In the genomic region with DNA sequence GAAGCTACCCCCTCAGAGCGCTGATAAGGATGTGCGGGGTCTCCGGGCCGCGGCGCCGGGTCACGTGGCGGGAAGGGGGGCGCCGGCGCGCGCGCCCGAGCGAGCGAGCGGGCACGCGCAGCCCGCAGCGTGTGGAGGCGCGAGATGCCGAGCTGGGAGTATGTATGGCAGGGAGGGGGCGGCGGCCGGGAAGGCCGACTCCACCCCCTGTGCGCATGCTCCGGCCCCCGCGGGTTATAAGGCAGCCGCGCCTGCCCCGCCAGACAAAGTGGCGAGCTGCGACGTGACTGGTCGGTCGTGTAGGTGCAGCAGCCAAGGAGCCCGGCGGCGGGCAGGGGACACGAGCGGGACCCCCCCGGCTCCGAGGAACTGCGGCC, we compare ENCODE assay signal across 8 mouse cellular contexts. TPM values are rescaled to one million over a fixed set of nuclear protein-coding genes. Genes with fewer than 3 reads are reported as not detected.
A peak's percentile ranks its signal among the peaks of the same experiment; 100 is the strongest.
DNase-seq lines count a peak whose midpoint lies in the region; ATAC-seq lines count a peak whose summit lies in the region.

Gene Slc16a1 (plus strand): TSS at position 266 of the 377 bp plus-strand sequence.

- no peaks in the 10 kb centered on the region for H3K27me3 ChIP-seq in forebrain, embryonic 10.5 days (ENCODE audit: poor library complexity, severe bottlenecking)
- H3K27me3 ChIP-seq in heart, embryonic 15.5 days = no peaks in the 10 kb centered on the region
- H3K27me3 ChIP-seq in liver, embryonic 15.5 days = no peaks in the 10 kb centered on the region
- H3K27me3 ChIP-seq in neural tube, embryonic 12.5 days (replicated peaks) = no peaks in the 10 kb centered on the region

- 0% methylated on average over 48 of the region's 50 CpGs for WGBS in forebrain, embryonic 10.5 days
- WGBS in heart, embryonic 15.5 days = under 1% methylated on average over 50 of the region's 50 CpGs
- 0% methylated on average over 42 of the region's 50 CpGs for WGBS in liver, embryonic 15.5 days (ENCODE audit: insufficient replicate concordance)
- WGBS in neural tube, embryonic 12.5 days = under 1% methylated on average over 50 of the region's 50 CpGs

- H3K9me3 ChIP-seq in forebrain, embryonic 10.5 days = no peaks in the 10 kb centered on the region
- H3K9me3 ChIP-seq in heart, embryonic 15.5 days (replicated peaks) = no peaks in the 10 kb centered on the region
- H3K9me3 ChIP-seq in liver, embryonic 15.5 days (replicated peaks) = no peaks in the 10 kb centered on the region
- no peaks in the 10 kb centered on the region for H3K9me3 ChIP-seq in neural tube, embryonic 12.5 days

- peak; percentile 88 for DNase-seq in c-Kit-negative CD71-positive TER-119-positive erythroid progenitor cells, embryonic 14.5 days (ENCODE audit: low read depth, low spot score)
- DNase-seq in forebrain, embryonic 10.5 days (ENCODE audit: extremely low spot score, low spot score) = peak; percentile 92
- peak; percentile 82 to 91 for DNase-seq in kidney, postnatal 36 days
- peak; percentile 71 for DNase-seq in telencephalon, adult 2 months (ENCODE audit: low read depth, low spot score)

- peak within 1 kb of the TSS; percentile 83 for H3K4me3 ChIP-seq in forebrain, embryonic 10.5 days
- H3K4me3 ChIP-seq in heart, embryonic 15.5 days = peak within 1 kb of the TSS; percentile 85
- peak within 1 kb of the TSS; percentile 98 for H3K4me3 ChIP-seq in liver, embryonic 15.5 days (replicated peaks)
- H3K4me3 ChIP-seq in neural tube, embryonic 12.5 days = peak within 1 kb of the TSS; percentile 76

- peak within 1 kb of the TSS; percentile 97 for H3K9ac ChIP-seq in heart, embryonic 15.5 days
- H3K9ac ChIP-seq in liver, embryonic 15.5 days = peak within 1 kb of the TSS; percentile 99
- peak within 1 kb of the TSS; percentile 87 for H3K9ac ChIP-seq in neural tube, embryonic 12.5 days

- peak; percentile 74 for ATAC-seq in CD4-positive, CD25-positive, alpha-beta regulatory T cell, adult 4 months
- peak; percentile 98 for ATAC-seq in heart, embryonic 15.5 days (replicated peaks; ENCODE audit: insufficient number of reproducible peaks, insufficient read depth, low FRiP score, low read depth)
- peak; percentile 93 for ATAC-seq in liver, embryonic 15.5 days (ENCODE audit: insufficient read depth)
- peak; percentile 98 for ATAC-seq in neural tube, embryonic 12.5 days (ENCODE audit: low FRiP score, low read depth)

- H3K4me1 ChIP-seq in forebrain, embryonic 10.5 days = peaks cover 40% of the 10 kb centered on the region
- H3K4me1 ChIP-seq in heart, embryonic 15.5 days (replicated peaks) = peaks cover 21% of the 10 kb centered on the region
- peaks cover 61% of the 10 kb centered on the region for H3K4me1 ChIP-seq in liver, embryonic 15.5 days (replicated peaks)
- H3K4me1 ChIP-seq in neural tube, embryonic 12.5 days = 0 out of 2 replicates have a peak, but pooled peaks cover 8% of the 10 kb centered on the region

- H3K36me3 ChIP-seq in forebrain, embryonic 10.5 days (replicated peaks) = no peaks in the 10 kb centered on the region
- H3K36me3 ChIP-seq in heart, embryonic 15.5 days = no peaks in the 10 kb centered on the region
- peaks cover 5% of the 10 kb centered on the region; the same call in 1 of the 2 replicates for H3K36me3 ChIP-seq in liver, embryonic 15.5 days (replicated peaks)
- no peaks in the 10 kb centered on the region for H3K36me3 ChIP-seq in neural tube, embryonic 12.5 days

- H3K27ac ChIP-seq in forebrain, embryonic 10.5 days = peak within 1 kb of the TSS; percentile 97
- peak within 1 kb of the TSS; percentile 93 for H3K27ac ChIP-seq in heart, embryonic 15.5 days
- peak within 1 kb of the TSS; percentile 93 for H3K27ac ChIP-seq in liver, embryonic 15.5 days (replicated peaks)
- H3K27ac ChIP-seq in neural tube, embryonic 12.5 days = no peak within 1 kb of the TSS

- peak within 1 kb of the TSS; percentile 86 for H3K4me2 ChIP-seq in heart, embryonic 15.5 days
- peak within 1 kb of the TSS; percentile 80 for H3K4me2 ChIP-seq in liver, embryonic 15.5 days
- H3K4me2 ChIP-seq in neural tube, embryonic 12.5 days (replicated peaks) = peak within 1 kb of the TSS; percentile 96

RNA-seq across cellular contexts. Expression of gene Slc16a1, which starts in this region (rescaled TPM):
- 1 to 10 TPM; 6.0 to 6.6 TPM for polyA plus RNA-seq in CD4-positive, CD25-positive, alpha-beta regulatory T cell, adult 4 months (2017; shearing (Covaris generic))
- 57.3 and 60.0 TPM in 2 replicates for polyA plus RNA-seq in forebrain, embryonic 10.5 days (2016; fragmentation: Nextera tagmentation; extraction: Ambion mirVana)
- 70.7 and 70.8 TPM in 2 replicates for polyA plus RNA-seq in heart, embryonic 15.5 days (2015; fragmentation: Nextera tagmentation; extraction: Ambion mirVana)
- 86.3 and 95.2 TPM in 2 replicates for polyA plus RNA-seq in liver, embryonic 15.5 days (2015; fragmentation: Nextera tagmentation; extraction: Ambion mirVana)
- 17.9 and 21.3 TPM in 2 replicates for polyA plus RNA-seq in neural tube, embryonic 12.5 days (2016; fragmentation: Nextera tagmentation; extraction: Ambion mirVana)
